Mouse (Mus musculus) kidney, adult 2 months (tissue): ENCODE data around the gene Tnnc1. TPM values are rescaled to one million over a fixed set of nuclear protein-coding genes. Genes with fewer than 3 reads are reported as not detected.

Source experiments
- DNase-seq: peaks from one replicate; pipeline ENCODE4 v3.0.0; 2021
- H3K27ac ChIP-seq: fragments of 200-500 bp; 2 replicates; pipeline ENCODE4 v1.5.1; 2012; ENCODE audit warnings: low read depth, low read length, control low read depth, inconsistent platforms; ENCODE audit not compliant: insufficient read depth
- H3K27me3 ChIP-seq: fragments of 200-500 bp; replicated peaks from 2 replicates; pipeline ENCODE4 v1.6.1; 2012; ENCODE audit warnings: mild to moderate bottlenecking, moderate library complexity, low read length, inconsistent platforms; ENCODE audit not compliant: control insufficient read depth, insufficient read depth
- H3K36me3 ChIP-seq: fragments of 200-500 bp; 2 replicates; pipeline ENCODE4 v1.6.1; 2012; ENCODE audit warnings: mild to moderate bottlenecking, moderate library complexity, low read length, inconsistent platforms; ENCODE audit not compliant: control insufficient read depth, insufficient read depth
- H3K4me1 ChIP-seq: fragments of 200-500 bp; 2 replicates; pipeline ENCODE4 v1.6.1; 2011; ENCODE audit warnings: low read length; ENCODE audit not compliant: control insufficient read depth, insufficient read depth
- H3K4me3 ChIP-seq: fragments of 200-500 bp; 2 replicates; pipeline ENCODE4 v1.5.1; 2011; ENCODE audit warnings: mild to moderate bottlenecking, low read depth, low read length, control low read depth; ENCODE audit not compliant: insufficient read depth
- CTCF ChIP-seq: fragments of 200-500 bp; conservative IDR thresholded peaks from 2 replicates; pipeline ENCODE4 v1.5.1; 2011; ENCODE audit warnings: low read depth, mild to moderate bottlenecking, control low read depth, low read length, moderate library complexity, mixed read lengths; ENCODE audit not compliant: insufficient read depth, insufficient read length
- POLR2A ChIP-seq: fragments of 200-500 bp; IDR thresholded peaks from one replicate; pipeline ENCODE4 v1.6.1; 2011; ENCODE audit warnings: low read depth, low read length, control low read depth
- WGBS: fragments of 180-500 bp; shearing (Covaris S2); methylation state at CpG from one replicate; pipeline ENCODE4 v1.1.7; 2018; 5-methylcytosine and 5-hydroxymethylcytosine counted together
- polyA plus RNA-seq: library from polyadenylated mRNA; depleted of rRNA; stranded (reverse); fragments of >200 nt; gene quantifications from 2 replicates; pipeline ENCODE4 v1.2.3, GENCODE M21; 2012

Gene Tnnc1
- polyA plus RNA-seq, 1 experiment = 9.1 TPM

GRCm38 (mm10) chr14:31205244-31205561 is 2.9 kb upstream of the Tnnc1 start:
- TF ChIP-seq CTCF (no peak), POLR2A (no peak)
- peaks cover 17% of the 10 kb centered on the region for H3K4me1 ChIP-seq
- peak overlapping the region; percentile 79 for H3K27ac ChIP-seq
- 6% methylated on average over 8 of the region's 8 CpGs for whole genome bisulfite sequencing
- H3K36me3 ChIP-seq = peaks cover 13% of the 10 kb centered on the region
- peak overlapping the region; percentile 96 for H3K4me3 ChIP-seq
- DNase-seq = peak; percentile 57
- no peaks in the 10 kb centered on the region for H3K27me3 ChIP-seq

- TF ChIP-seq POLR2A = peak; percentile 8
- TF ChIP-seq CTCF = no peak
- H3K4me3 ChIP-seq = peak overlapping the region; percentile 96
- peaks cover 17% of the 10 kb centered on the region for H3K4me1 ChIP-seq
- peak overlapping the region; percentile 79 for H3K27ac ChIP-seq
- H3K27me3 ChIP-seq = no peaks in the 10 kb centered on the region
- WGBS = under 1% methylated on average over 39 of the region's 39 CpGs
- H3K36me3 ChIP-seq = peaks cover 10% of the 10 kb centered on the region
- DNase-seq = peak; percentile 72
Measured at GRCm38 (mm10) chr14:31205562-31206467, 2.3 kb upstream of the Tnnc1 start.

DNA sequence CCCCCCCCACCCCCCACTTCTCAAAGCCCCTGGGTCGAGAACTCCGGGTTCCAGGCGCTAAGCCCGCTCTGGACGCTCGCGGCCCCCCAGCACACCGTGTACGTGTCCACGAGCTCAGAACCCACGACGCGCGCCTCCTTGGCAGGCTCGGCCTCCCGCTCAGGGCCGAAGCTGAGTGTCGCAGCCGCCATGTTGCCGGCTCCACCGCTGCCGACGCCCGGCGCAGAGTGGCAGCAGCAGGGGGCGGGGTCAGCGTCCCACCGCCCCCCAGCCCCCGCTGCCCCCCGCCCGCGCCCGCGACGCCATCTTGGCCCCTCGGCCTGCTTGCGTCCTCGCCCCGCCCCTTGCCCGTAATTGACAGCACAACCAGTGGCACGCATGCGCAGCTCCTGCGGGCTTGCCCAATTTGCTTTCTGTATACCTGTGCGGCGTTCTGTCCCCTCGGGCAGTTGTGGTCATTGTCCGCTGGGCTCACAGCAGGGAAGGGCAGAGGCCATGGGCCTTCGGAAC is 1.6 kb upstream of the Tnnc1 start:
- TF ChIP-seq CTCF (no peak), POLR2A (peak; percentile 48)
- DNase-seq = peak; percentile 98
- Histone ChIP-seq H3K27me3 (no peaks in the 10 kb centered on the region), H3K36me3 (peaks cover 8% of the 10 kb centered on the region), H3K4me3 (peak overlapping the region; percentile 96), H3K27ac (peak overlapping the region; percentile 85), H3K4me1 (peaks cover 17% of the 10 kb centered on the region)
- under 1% methylated on average over 46 of the region's 48 CpGs for WGBS

GRCm38 (mm10) chr14:31207070-31207830 is 862 bp upstream of the Tnnc1 start:
- TF ChIP-seq POLR2A = no peak
- no peak for TF ChIP-seq CTCF
- 73% methylated on average over 13 of the region's 13 CpGs for WGBS
- H3K4me3 ChIP-seq = peak overlapping the region; percentile 96
- no peaks in the 10 kb centered on the region for H3K27me3 ChIP-seq
- H3K4me1 ChIP-seq = peaks cover 17% of the 10 kb centered on the region
- peak overlapping the region; percentile 85 for H3K27ac ChIP-seq
- H3K36me3 ChIP-seq = peaks cover 7% of the 10 kb centered on the region
- DNase-seq = no peak

- no peaks in the 10 kb centered on the region for H3K36me3 ChIP-seq
- WGBS = 86% methylated on average over 4 of the region's 4 CpGs
- TF ChIP-seq POLR2A (no peak), CTCF (no peak)
- H3K27me3 ChIP-seq = no peaks in the 10 kb centered on the region
- DNase-seq = no peak
- H3K4me3 ChIP-seq = no peak overlapping the region
- peaks cover 17% of the 10 kb centered on the region for H3K4me1 ChIP-seq
- no peak overlapping the region for H3K27ac ChIP-seq
Measured at GRCm38 (mm10) chr14:31209133-31209557, 1.0 kb downstream of the Tnnc1 start.

- no peaks in the 10 kb centered on the region for H3K36me3 ChIP-seq
- H3K27me3 ChIP-seq = no peaks in the 10 kb centered on the region
- 93% methylated on average over 6 of the region's 6 CpGs for WGBS
- no peak overlapping the region for H3K27ac ChIP-seq
- peaks cover 6% of the 10 kb centered on the region for H3K4me1 ChIP-seq
- DNase-seq = no peak
- TF ChIP-seq CTCF = no peak
- no peak for TF ChIP-seq POLR2A
- no peak overlapping the region for H3K4me3 ChIP-seq
Measured at GRCm38 (mm10) chr14:31211854-31212253, 3.7 kb downstream of the Tnnc1 start.

DNA sequence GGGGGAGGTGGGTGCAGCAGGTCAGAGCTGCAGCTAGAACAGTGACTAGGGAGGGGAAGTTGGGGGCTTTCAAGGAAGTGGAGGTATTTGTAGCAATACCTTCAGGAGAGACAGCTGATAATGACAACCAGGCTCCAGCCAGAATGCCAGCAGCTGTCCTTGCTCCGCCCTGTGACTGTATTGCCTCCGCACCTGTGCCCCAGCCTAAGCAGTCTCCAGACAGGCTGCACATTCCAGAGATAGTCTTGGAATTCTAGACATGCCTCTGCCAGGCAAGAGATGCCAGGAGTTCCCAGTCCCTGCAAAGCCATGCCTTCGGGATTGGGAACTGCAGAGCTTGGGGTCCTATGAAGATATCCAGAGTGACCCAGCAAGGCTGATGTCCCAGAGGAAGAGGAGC is 4.4 kb downstream of the Tnnc1 start:
- no peak for DNase-seq
- WGBS = 78% methylated on average over 3 of the region's 3 CpGs
- TF ChIP-seq POLR2A = no peak
- no peak for TF ChIP-seq CTCF

More for the DNA sequence above, 4.4 kb downstream of the Tnnc1 start:
- Histone ChIP-seq H3K27ac (no peak overlapping the region), H3K4me3 (no peak overlapping the region), H3K4me1 (peaks cover under 1% of the 10 kb centered on the region; the same call in 1 of the 2 replicates), H3K36me3 (no peaks in the 10 kb centered on the region), H3K27me3 (no peaks in the 10 kb centered on the region)
